Mouse (Mus musculus): ENCODE results near the gene Anpep.

Gene Anpep

GRCm38 (mm10) chr7:79866294-79867000 is 5.6 kb upstream of the Anpep start:
- DNase-seq (ENCODE audit: low spot score): no peak

DNA sequence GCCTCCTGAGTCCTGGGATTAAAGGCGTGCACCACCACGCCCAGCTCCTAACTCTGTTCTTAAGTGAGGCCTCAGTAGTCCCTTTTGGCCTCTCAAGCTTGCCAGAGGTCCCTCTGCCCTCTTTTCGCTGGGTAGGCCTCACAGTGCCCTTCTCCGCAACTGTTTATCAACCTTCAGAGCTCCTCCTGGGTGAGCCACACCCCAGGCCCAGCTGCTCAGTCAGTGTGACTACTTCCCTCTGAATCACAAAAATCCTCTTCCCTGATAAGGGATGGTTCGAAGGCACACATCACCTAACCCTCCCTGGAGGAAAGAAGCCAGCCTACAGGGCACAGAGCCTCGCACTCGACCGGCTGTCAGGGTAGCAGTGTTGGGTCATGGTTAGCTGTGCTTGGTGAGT is 935 bp upstream of the Anpep start:
- DNase-seq (ENCODE audit: low spot score): no peak

DNA sequence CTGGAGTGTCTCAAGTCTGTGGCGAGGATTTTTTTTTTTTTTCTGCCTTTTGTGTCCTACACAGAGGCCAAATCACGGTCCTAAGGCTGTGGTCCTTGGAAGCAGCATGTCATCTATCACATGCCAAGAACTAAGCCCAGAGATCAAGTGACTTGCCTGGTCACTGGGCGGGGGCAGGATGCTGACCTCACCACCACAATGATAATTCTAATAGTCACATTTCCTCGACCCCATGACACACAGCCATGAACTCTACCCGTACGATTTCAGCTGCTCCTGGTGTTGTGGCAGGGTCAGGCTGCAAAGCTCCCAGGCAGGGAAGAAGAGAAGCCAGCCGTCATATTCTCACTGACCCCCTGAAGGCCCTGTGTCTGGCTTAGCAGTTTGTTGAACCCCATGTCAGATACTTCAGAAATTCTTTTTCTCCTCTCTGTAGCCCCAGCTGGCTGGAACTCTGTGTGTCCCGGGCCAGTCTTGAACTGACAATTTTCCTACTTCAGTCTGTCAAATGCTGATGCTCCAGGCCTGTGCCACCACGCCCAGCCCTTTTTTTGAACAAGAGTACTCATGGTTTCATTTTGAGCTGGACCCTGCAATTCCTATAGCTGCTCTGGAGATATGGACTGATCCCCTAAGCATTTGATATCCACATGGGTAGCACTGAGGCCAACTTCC is 1.8 kb downstream of the Anpep start:
- no peak for DNase-seq (ENCODE audit: low spot score)

- no peak for DNase-seq (ENCODE audit: low spot score)
Observed at GRCm38 (mm10) chr7:79858202-79858934, 2.5 kb downstream of the Anpep start.

DNA sequence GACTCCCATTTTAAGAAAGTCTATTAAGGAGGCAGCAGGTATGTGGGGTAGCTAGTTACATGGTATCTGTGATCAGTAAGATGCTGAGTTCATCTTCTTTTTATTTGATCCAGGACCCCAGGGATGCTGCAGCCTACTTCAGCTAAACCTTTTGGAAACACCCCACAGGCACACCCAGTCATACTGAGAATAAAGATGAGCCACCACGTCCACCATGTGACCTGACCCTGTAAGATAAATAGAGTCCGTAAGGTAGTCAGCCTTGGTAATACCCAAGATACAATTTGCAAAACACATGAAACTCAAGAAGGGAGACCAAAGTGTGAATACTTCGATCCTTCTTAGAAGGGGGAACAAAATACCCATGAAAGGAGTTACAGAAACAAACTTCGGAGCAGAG is 4.6 kb downstream of the Anpep start:
- no peak for DNase-seq (ENCODE audit: low spot score)

DNA sequence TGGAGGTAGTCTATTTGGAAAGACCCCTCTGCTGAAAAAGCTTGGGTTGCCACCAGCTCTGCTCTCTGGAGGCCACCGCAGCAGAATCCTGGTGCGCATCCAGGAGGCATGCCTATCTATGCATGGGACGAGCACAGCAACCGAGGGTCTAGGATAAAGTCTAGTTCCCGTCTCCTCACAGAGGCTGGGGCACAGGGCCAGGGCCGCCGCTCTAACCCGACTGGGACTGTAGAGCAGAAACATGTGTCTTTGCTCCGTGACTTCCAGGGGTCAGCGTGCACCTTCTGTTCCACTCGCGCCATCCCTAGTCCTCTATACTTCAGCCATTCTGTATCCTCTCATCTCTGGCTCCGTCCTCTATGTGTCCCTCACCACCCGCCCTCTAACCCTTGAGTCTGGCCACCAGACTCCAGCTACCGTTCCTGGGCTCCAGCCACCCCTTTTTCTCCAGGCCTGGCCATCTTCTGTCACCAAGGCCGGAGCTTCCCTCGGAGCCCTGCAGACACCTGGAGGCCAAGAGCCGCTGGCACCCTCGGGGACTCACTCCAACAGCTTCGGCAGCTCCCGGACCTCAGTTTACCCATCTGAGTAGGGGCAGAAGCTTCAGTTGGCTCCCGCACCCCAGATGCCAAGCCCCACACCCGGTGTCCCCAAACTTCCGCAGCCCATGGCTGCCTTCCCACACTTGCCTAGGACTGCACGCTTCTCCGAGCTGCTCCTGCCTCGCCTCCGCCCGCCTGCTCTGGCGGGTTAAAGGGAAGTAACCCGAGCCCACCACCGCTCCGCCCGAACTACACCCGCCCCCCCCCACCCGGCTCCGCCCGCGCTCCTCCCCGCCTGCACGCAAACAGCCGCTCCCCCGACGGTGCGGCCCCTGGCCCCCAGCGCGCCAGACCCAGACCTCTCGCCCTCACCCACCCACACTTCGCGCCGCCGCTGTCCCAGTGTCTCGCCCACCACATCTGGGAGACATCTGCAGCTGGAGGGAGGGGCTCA is 13.1 kb downstream of the Anpep start:
- no peak for DNase-seq (ENCODE audit: low spot score)

DNA sequence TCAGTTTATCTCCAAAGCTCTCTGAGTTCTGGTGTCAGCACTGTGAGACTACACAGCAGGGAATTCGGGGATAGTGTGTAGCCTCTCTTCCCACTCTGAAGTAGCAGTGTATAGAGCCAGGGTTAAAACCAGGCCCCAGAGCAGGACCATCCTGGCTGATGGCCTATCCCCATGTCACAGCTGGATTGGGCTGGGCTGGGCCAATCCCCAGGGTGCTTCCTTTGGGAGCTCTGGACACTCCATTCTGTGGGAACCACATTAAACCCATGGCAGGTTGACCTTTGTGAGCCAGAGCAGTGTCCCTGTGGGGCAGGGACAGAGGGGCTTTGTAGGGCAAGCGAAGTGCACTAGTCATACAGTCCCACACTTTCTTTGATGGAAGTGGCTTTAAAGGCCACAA is 14.5 kb downstream of the Anpep start:
- DNase-seq (ENCODE audit: low spot score): no peak

DNA sequence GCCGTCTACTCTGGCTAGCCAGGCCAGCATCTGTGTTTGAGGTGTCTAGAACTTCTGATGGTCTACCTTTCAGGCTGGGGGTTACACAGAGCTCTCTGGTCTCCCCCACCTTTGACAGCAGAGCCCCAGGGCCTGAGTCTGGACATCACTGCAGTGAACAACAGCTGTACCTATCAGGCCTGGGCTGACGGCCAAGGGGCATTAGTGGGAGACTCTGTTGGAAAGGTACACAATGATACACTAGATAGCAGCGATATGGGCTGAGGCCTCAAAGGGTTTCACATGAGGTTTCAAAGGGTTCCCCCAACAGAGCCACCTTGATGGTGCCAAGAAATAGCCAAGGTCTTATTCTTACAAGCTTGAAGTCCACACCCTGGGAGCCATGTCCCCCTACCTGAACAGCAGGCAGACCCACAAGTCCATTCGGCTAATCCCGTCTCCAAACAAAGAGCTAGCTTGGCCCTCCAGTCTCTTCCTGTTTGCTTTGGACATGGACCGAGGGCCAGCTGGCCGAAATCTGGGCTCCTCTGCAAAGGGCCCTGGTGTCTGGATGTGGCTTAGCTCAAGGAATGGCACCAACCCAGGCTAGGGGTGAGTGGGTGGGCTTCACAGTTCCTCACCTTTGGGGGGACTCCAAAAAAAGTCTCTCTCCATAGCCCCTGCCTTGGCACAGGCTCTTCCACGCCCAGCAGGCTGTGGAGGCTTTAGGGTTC is 16.6 kb downstream of the Anpep start:
- DNase-seq (ENCODE audit: low spot score): no peak

GRCm38 (mm10) chr7:79842163-79842562 is 18.7 kb downstream of the Anpep start:
- no peak for DNase-seq (ENCODE audit: low spot score)

GRCm38 (mm10) chr7:79837247-79837646 is 23.6 kb downstream of the Anpep start:
- no peak for DNase-seq (ENCODE audit: low spot score)

- DNase-seq (ENCODE audit: low spot score): no peak
Observed at GRCm38 (mm10) chr7:79835196-79835595, 25.7 kb downstream of the Anpep start.

- no peak for DNase-seq (ENCODE audit: low spot score)
Observed at GRCm38 (mm10) chr7:79832980-79833379, 27.9 kb downstream of the Anpep start.

DNA sequence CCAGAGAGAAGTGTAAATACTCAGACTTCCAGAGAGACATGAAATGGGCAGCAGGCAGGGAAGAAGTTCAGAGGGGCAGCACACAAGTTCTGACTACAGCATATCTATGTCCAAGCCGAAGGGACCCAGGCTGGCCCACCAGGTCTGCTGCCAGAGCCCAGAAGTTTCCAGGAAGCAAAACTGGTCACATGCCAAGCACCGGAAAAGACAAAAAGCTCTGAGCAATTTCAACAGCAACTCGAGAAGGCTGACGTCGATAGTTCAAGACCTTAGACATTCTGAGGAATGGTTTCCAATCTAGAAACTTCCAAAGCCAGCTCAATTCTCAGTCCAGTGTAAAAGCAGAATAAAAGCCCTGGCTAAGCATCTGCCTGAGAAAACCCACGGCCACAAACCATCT is 29.3 kb downstream of the Anpep start:
- no peak for DNase-seq (ENCODE audit: low spot score)

GRCm38 (mm10) chr7:79831145-79831544 is 29.7 kb downstream of the Anpep start:
- DNase-seq (ENCODE audit: low spot score): no peak

GRCm38 (mm10) chr7:79828341-79828740 is 32.5 kb downstream of the Anpep start:
- no peak for DNase-seq (ENCODE audit: low spot score)

DNA sequence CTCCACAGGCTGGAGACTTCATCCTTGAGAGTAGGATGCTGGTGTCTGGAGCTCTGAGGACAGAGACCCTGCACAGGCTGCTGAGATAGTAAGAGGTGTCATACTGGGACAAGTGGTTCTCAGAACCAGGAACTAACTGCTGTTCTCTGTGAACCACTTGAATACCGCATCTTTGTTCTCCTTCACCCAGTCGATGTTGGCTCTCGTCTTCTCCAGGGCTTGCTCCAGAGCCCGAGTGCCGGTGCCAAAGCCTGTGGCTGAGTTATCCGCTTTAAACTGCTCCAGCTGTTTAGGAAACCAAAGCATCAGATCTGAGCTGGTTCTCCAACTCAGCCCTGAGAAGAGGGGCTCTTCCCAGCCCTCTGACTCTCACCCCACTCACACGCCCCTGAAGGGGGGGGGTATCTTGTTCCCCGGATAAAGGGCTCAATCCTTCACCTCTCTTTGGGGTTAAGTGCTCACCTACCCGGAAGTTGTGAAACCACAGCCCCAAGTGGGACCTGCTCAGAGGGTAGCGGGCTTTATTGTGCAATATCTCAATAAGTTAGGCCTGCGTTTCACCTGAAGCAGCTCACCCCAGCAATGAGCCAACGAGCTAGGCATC is 38.7 kb downstream of the Anpep start:
- DNase-seq (ENCODE audit: low spot score): no peak

GRCm38 (mm10) chr7:79819996-79820395 is 40.9 kb downstream of the Anpep start:
- DNase-seq (ENCODE audit: low spot score): no peak

DNA sequence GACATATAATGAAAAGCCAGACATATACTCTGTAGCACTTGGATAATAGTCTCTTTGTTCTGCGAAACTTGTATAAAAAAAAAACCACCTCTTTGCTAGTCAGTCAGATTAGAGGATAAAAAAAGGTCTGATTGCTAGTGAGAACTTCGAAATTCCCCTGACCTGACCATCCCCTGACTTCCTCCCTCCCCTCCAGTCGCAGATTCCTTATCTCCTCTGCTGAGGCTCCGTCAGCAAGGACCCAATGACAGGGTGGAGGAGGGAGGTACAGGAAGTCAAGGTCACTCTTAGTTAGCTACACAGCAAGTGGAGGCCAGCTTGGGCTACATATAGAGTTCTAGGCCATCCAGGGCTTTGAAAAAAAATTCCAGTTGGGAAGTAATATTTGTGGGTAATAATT is 41.3 kb downstream of the Anpep start:
- DNase-seq (ENCODE audit: low spot score): no peak

GRCm38 (mm10) chr7:79818321-79818720 is 42.5 kb downstream of the Anpep start:
- DNase-seq (ENCODE audit: low spot score): no peak

DNA sequence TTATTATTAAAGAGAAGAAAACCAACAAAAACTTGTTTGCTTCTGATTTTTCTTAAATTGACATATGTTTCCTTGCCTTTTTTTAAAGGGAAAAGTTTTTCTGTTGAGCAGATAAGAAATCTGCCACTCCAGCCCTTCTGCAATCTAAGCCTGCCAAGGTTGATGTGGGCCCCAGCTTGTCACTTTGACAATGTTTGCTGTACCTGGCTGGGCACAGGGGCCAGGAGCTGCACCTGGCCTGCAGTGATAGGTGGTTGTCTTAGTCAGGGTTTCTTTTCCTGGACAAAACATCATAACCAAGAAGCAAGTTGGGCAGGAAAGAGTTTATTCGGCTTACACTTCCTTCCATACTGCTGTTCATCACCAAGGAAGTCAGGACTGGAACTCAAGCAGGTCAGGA is 47.5 kb downstream of the Anpep start:
- DNase-seq (ENCODE audit: low spot score): no peak
